Mouse (Mus musculus) lung, embryonic 15.5 days (tissue): ENCODE results near the gene Prkg1. TPM values are rescaled to one million over a fixed set of nuclear protein-coding genes. Genes with fewer than 3 reads are reported as not detected.

ENCODE experiments used
- ATAC-seq: fragments of 200-750 bp; cut with Nextera tagmentation; 2 replicates; pipeline ENCODE4 v1.8.0; 2017; ENCODE audit warnings: moderate number of reproducible peaks, borderline replicate concordance; ENCODE audit not compliant: low FRiP score, low TSS enrichment; ENCODE audit errors: extremely low read depth
- H3K27ac ChIP-seq: fragments of 300-500 bp; sonication (generic); 2 replicates; pipeline ENCODE4 v1.5.1; 2015; ENCODE audit warnings: moderate library complexity, mild to moderate bottlenecking, inconsistent platforms
- H3K27me3 ChIP-seq: fragments of 300-500 bp; sonication (generic); 2 replicates; pipeline ENCODE4 v1.6.1; 2015; ENCODE audit warnings: inconsistent platforms
- H3K36me3 ChIP-seq: fragments of 300-500 bp; sonication (generic); 2 replicates; pipeline ENCODE4 v1.6.1; 2015; ENCODE audit warnings: inconsistent platforms
- H3K4me1 ChIP-seq: fragments of 300-500 bp; sonication (generic); 2 replicates; pipeline ENCODE4 v1.6.1; 2015; ENCODE audit warnings: inconsistent platforms
- H3K4me2 ChIP-seq: fragments of 300-500 bp; sonication (generic); 2 replicates; pipeline ENCODE4 v1.6.1; 2015; ENCODE audit warnings: inconsistent platforms, mild to moderate bottlenecking, moderate library complexity
- H3K4me3 ChIP-seq: fragments of 300-500 bp; sonication (generic); 2 replicates; pipeline ENCODE4 v1.5.1; 2015; ENCODE audit warnings: mild to moderate bottlenecking, inconsistent platforms
- H3K9ac ChIP-seq: fragments of 300-500 bp; sonication (generic); 2 replicates; pipeline ENCODE4 v1.6.1; 2015; ENCODE audit warnings: inconsistent platforms
- H3K9me3 ChIP-seq: fragments of 300-500 bp; sonication (generic); 2 replicates; pipeline ENCODE4 v1.6.1; 2016; ENCODE audit warnings: inconsistent platforms
- WGBS: fragments of 180-500 bp; shearing (Covaris S2); methylation state at CpG from one replicate; pipeline ENCODE4 v1.1.7; 2015; 5-methylcytosine and 5-hydroxymethylcytosine counted together
- polyA plus RNA-seq: library from polyadenylated mRNA; unstranded; fragments of >200 nt; fragmentation: Nextera tagmentation; extraction: Ambion mirVana; gene quantifications from 2 replicates; pipeline ENCODE4 v1.2.1, GENCODE M21; 2015

Prkg1 gene
- 5.7 and 6.5 TPM in 2 replicates for polyA plus RNA-seq

- peak within 1 kb of the TSS; percentile 91 for H3K27ac ChIP-seq
- H3K4me1 ChIP-seq: peaks cover 23% of the 10 kb centered on the region
- WGBS: 2% methylated on average over 23 of the region's 23 CpGs
- H3K36me3 ChIP-seq: no peaks in the 10 kb centered on the region
- H3K4me2 ChIP-seq: peak within 1 kb of the TSS; percentile 91
- H3K9me3 ChIP-seq: no peaks in the 10 kb centered on the region
- peak within 1 kb of the TSS; percentile 63 for H3K9ac ChIP-seq
- H3K4me3 ChIP-seq: peak within 1 kb of the TSS; percentile 65
- no peaks in the 10 kb centered on the region for H3K27me3 ChIP-seq
- ATAC-seq: peak; percentile 71
Measured at GRCm38 (mm10) chr19:31764801-31765340, at the start of gene Prkg1. Gene Prkg1 (minus strand): TSS chr19:31765033.

GRCm38 (mm10) chr19:31813087-31813486 is 48.3 kb upstream of the Prkg1 start:
- no peak overlapping the region for H3K4me3 ChIP-seq
- no peaks in the 10 kb centered on the region for H3K4me1 ChIP-seq
- no peaks in the 10 kb centered on the region for H3K36me3 ChIP-seq
- no peaks in the 10 kb centered on the region for H3K9me3 ChIP-seq
- no peak overlapping the region for H3K4me2 ChIP-seq
- H3K27me3 ChIP-seq: no peaks in the 10 kb centered on the region
- WGBS: 54% methylated on average over 4 of the region's 4 CpGs
- no peak for ATAC-seq
- no peak overlapping the region for H3K27ac ChIP-seq
- no peak overlapping the region for H3K9ac ChIP-seq

DNA sequence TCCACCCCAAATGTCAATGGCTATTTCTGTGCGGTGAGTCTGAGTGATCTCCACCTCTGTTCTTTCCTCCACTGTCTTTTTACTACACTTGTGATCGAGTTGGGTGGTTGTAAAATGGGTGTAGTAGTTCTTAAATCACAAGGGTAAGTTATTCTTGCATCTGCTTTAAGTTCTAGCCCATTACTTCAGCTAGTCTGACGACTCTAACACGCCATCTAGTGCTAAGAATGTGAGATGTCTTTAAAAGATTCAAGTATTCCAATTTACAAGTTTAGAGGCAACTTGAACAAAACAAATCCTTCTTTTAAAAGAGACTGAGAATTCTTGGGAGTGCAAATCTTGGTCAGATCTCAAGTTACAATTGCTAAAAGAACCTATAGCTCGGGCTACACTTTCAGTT is 46.5 kb upstream of the Prkg1 start:
- WGBS: 32% methylated on average over 5 of the region's 5 CpGs
- no peaks in the 10 kb centered on the region for H3K9me3 ChIP-seq
- H3K4me1 ChIP-seq: no peaks in the 10 kb centered on the region
- no peak overlapping the region for H3K4me3 ChIP-seq
- no peaks in the 10 kb centered on the region for H3K27me3 ChIP-seq
- H3K27ac ChIP-seq: no peak overlapping the region
- no peak for ATAC-seq
- H3K36me3 ChIP-seq: no peaks in the 10 kb centered on the region
- H3K9ac ChIP-seq: no peak overlapping the region
- no peak overlapping the region for H3K4me2 ChIP-seq

DNA sequence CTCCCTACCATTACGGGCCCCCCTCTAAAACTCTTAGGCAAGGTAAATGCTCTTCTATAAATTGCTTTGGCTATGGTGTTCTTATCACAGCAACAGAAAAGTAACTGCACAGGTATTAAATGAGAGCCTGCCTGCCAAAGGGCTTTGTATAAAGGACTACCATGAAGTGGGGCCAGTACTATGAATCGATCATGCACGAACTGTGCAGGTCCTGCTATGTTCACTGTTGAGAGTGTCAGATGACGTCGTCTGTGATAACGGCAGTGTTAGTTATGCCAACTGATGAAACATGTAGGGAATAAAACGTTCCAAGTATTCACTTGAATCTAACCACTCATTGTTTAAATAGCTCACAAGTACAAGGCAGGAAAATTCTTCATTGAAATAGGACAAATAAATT is 40.6 kb upstream of the Prkg1 start:
- WGBS: 41% methylated on average over 7 of the region's 7 CpGs
- Histone ChIP-seq H3K4me1 (no peaks in the 10 kb centered on the region), H3K9ac (no peak overlapping the region), H3K4me3 (no peak overlapping the region), H3K4me2 (no peak overlapping the region), H3K27ac (no peak overlapping the region), H3K9me3 (no peaks in the 10 kb centered on the region), H3K36me3 (no peaks in the 10 kb centered on the region), H3K27me3 (no peaks in the 10 kb centered on the region)
- no peak for ATAC-seq

DNA sequence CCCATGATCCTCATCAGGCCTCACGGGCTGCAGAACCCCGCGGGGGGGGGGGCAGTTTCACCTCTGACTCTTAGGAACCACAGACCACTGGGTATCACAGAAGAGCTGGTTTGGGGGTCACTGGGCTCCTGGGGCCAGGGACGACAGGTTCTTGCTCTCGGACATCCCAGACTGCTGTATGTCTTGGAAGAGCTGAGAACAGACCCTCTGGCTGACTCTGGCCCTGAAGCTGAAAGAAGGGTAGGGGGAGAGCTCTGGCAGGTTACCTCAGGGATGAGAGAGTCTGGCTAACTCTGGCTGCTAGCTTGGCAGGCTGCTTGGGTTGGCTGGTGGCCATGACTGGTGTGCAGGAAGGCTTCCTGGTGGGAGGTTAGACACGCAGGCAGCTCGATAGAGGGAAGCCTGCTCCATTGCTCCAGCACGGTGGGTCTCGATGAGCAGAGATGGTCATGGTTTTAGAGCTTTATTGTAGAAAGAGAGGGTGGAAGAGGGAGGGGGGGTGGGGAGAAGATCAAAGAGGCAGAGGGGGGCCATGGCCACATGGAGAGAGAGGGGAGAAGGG is 30.7 kb upstream of the Prkg1 start:
- 54% methylated on average over 9 of the region's 9 CpGs for WGBS
- ATAC-seq: no peak
- no peaks in the 10 kb centered on the region for H3K4me1 ChIP-seq
- no peaks in the 10 kb centered on the region for H3K36me3 ChIP-seq
- no peak overlapping the region for H3K4me3 ChIP-seq
- H3K4me2 ChIP-seq: no peak overlapping the region
- H3K27ac ChIP-seq: no peak overlapping the region
- no peaks in the 10 kb centered on the region for H3K9me3 ChIP-seq
- no peaks in the 10 kb centered on the region for H3K27me3 ChIP-seq
- no peak overlapping the region for H3K9ac ChIP-seq

- no peak overlapping the region for H3K4me2 ChIP-seq
- no peaks in the 10 kb centered on the region for H3K9me3 ChIP-seq
- H3K4me1 ChIP-seq: no peaks in the 10 kb centered on the region
- no peaks in the 10 kb centered on the region for H3K27me3 ChIP-seq
- WGBS: 30% methylated on average over 3 of the region's 3 CpGs
- no peak overlapping the region for H3K27ac ChIP-seq
- no peak for ATAC-seq
- H3K9ac ChIP-seq: no peak overlapping the region
- H3K36me3 ChIP-seq: no peaks in the 10 kb centered on the region
- no peak overlapping the region for H3K4me3 ChIP-seq
Measured at GRCm38 (mm10) chr19:31791724-31792123, 26.9 kb upstream of the Prkg1 start.

DNA sequence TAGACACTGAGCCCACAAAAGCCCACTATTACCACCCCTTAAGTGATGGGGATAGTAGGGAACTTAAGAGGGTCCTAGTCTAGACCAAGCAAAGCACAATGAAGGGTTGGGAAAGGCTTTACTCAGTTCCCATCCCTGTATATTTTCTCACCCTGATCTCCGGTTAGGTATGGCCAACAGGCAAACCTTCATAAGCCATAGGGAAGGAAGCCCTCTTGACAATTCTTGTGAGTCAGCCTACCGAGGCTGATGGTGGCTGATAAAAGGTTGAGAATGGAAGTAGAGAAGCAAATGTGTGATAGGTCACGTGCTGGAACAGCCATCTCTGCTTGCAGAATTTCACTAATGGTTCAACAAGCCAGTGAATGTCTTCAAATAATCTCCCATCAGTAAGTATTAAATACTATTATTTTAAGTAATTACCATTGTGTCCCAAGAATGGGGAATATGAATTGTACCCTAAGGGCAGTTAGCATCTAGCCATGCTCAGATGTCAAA is 16.7 kb upstream of the Prkg1 start:
- no peak overlapping the region for H3K27ac ChIP-seq
- H3K4me3 ChIP-seq: no peak overlapping the region
- ATAC-seq: no peak
- no peaks in the 10 kb centered on the region for H3K36me3 ChIP-seq
- no peaks in the 10 kb centered on the region for H3K9me3 ChIP-seq
- H3K27me3 ChIP-seq: no peaks in the 10 kb centered on the region
- no peak overlapping the region for H3K9ac ChIP-seq
- H3K4me2 ChIP-seq: no peak overlapping the region
- 83% methylated on average over 3 of the region's 3 CpGs for WGBS
- H3K4me1 ChIP-seq: no peaks in the 10 kb centered on the region

DNA sequence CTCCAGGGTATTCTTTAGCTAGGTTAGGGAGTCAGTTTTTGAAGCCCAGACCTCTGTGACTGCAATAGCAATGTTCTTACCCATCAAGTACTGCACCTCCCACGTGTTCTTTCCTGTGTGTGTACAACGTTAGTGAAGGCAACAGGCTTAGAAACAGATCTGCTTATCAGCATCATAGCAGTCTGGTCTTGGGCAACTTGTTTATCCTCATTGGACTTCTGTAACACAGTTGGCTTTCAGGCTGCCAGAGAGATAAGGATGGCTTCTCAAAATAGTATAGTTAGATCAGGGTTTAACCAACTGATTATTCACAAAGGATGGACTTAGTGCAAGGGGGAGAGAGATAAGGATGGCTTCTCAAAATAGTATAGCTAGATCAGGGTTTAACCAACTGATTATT is 16.2 kb upstream of the Prkg1 start:
- ATAC-seq: no peak
- Histone ChIP-seq H3K36me3 (no peaks in the 10 kb centered on the region), H3K4me1 (no peaks in the 10 kb centered on the region), H3K9ac (no peak overlapping the region), H3K27ac (no peak overlapping the region), H3K4me2 (no peak overlapping the region), H3K4me3 (no peak overlapping the region), H3K27me3 (no peaks in the 10 kb centered on the region), H3K9me3 (no peaks in the 10 kb centered on the region)
- 38% methylated on average over 2 of the region's 2 CpGs for WGBS

GRCm38 (mm10) chr19:31780222-31780621 is 15.4 kb upstream of the Prkg1 start:
- Histone ChIP-seq H3K27ac (no peak overlapping the region), H3K4me3 (no peak overlapping the region), H3K36me3 (no peaks in the 10 kb centered on the region), H3K27me3 (no peaks in the 10 kb centered on the region), H3K9ac (no peak overlapping the region), H3K9me3 (no peaks in the 10 kb centered on the region), H3K4me1 (no peaks in the 10 kb centered on the region), H3K4me2 (no peak overlapping the region)
- no peak for ATAC-seq
- 88% methylated on average over 1 of the region's 1 CpGs for WGBS

GRCm38 (mm10) chr19:31779021-31779420 is 14.2 kb upstream of the Prkg1 start:
- no peaks in the 10 kb centered on the region for H3K4me1 ChIP-seq
- ATAC-seq: no peak
- no peak overlapping the region for H3K4me2 ChIP-seq
- no peaks in the 10 kb centered on the region for H3K27me3 ChIP-seq
- no peaks in the 10 kb centered on the region for H3K9me3 ChIP-seq
- 47% methylated on average over 4 of the region's 4 CpGs for WGBS
- no peak overlapping the region for H3K27ac ChIP-seq
- no peak overlapping the region for H3K4me3 ChIP-seq
- H3K36me3 ChIP-seq: no peaks in the 10 kb centered on the region
- H3K9ac ChIP-seq: no peak overlapping the region

- Histone ChIP-seq H3K9ac (no peak overlapping the region), H3K36me3 (no peaks in the 10 kb centered on the region), H3K27ac (no peak overlapping the region), H3K4me3 (no peak overlapping the region), H3K4me1 (peaks cover 18% of the 10 kb centered on the region), H3K27me3 (no peaks in the 10 kb centered on the region), H3K9me3 (no peaks in the 10 kb centered on the region), H3K4me2 (no peak overlapping the region)
- no peak for ATAC-seq
- 5% methylated on average over 3 of the region's 3 CpGs for WGBS
Measured at GRCm38 (mm10) chr19:31767004-31767403, 2.2 kb upstream of the Prkg1 start.

DNA sequence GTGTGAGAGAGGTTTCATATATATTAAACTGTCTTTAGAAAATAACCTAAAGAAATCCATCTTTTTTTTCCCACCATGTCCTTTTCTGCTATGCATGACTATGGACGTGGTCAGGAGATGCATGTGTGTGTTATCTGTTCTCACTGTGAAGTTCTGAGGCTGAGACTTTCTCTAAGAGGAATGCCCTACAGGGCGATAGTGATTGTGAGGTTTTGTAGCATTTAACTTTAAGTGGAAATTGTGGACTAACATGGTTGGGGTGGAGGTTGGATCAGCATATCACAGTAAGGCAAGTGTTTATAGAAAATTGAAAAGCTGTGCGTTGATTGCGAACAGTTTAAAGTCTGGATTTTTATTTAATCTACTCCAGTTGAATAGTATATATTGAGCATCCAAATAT is 618 bp upstream of the Prkg1 start:
- Histone ChIP-seq H3K36me3 (no peaks in the 10 kb centered on the region), H3K4me2 (peak overlapping the region; percentile 91), H3K4me1 (peaks cover 23% of the 10 kb centered on the region), H3K4me3 (peak overlapping the region; percentile 65), H3K9me3 (no peaks in the 10 kb centered on the region), H3K27me3 (no peaks in the 10 kb centered on the region), H3K27ac (peak overlapping the region; percentile 24; the same call in 1 of the 2 replicates), H3K9ac (no peak overlapping the region)
- ATAC-seq: no peak
- 21% methylated on average over 4 of the region's 4 CpGs for WGBS
